Mouse (Mus musculus) frontal cortex, postnatal 14 days (tissue): ENCODE results near the gene Alms1.
"Not testable (repeated sequence)": the region's sequence is repeated elsewhere in the genome, so short reads cannot be mapped to it uniquely, and the experiment has no call there.

ENCODE experiments used
- DNase-seq, 2 experiments: peaks; one replicate each; pipeline ENCODE4 v3.0.0; 2022; ENCODE audit warnings: low spot score in 2 of 2

Alms1 gene

DNA sequence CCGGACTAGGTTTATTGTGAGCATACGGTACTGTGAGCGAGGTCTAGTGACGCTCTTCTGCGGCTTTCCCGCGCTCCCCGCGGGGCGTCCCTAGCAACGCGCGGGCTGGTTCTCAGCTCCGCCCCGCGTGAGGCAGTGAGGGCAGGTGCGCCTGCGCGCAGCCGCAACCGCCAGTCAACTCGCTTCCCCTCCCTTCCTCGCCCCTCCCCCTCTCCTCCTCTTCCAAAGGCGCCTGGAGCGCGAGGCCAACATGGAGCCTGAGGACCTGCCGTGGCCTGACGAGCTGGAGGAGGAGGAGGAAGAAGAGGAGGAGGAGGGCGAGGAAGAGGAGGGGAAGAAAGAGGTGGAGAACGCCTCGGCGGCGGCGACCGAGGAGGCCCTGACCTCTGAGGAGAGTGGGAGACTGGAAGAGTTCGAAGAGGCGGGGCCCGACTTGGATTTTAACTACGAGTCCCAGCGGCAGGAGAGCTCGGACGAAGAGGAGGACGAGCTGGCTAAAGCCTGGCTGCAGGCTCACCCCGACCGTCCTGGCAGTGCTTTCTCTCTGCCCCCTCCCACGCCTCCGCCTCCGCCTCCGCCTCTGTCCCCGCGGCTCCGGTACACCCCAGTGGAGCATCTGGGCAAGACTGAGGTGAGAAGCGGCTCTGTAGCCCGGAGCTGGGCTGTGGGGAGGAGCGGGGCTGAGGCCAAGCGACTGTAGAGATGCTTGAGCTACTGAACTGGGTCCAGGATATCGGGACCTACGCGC is at the start of gene Alms1:
Alms1 (plus strand) TSS at position 136 of the 748 bp plus-strand sequence.
- peak; percentile 79 to 92 for DNase-seq

DNA sequence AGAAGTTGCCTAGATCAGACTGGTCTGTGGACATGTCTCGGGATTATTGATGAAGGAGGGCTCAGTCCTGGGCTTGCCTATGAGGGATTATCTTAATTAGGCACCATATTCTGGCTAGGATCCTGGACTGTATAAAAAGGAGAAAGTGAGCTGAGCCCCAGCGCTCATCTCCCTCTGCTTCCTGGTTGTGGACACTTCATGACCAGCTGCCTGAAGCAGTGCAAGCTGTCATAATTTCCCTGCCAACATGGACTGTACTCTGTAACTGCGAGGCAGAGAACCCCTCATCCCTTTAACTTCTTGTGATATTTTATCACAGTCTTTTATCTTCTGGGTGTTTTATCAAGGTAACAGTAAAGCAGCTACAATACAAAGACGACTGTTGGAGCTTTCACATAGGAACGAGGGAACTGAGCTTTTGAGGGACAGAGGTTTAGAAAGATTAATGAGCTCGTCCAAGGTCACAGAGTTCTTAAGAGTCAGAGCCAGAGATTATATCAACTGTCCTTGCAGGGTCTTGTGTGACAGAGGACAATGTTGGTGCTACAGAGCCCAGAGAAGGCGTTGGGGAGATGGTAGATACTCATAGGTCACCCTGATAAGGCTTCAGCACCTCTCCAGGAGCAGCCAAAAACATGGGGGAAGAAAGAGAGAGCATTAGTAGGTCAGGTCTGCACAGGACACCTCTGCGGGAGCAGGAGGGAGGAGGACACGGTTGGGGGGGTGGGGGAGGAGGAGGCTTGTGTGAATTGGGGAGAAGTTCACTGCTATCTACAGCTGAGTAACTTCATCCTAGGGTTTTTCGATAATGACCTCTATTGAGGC is 43.8 kb upstream of the Alms1 start:
- no peak for DNase-seq

DNA sequence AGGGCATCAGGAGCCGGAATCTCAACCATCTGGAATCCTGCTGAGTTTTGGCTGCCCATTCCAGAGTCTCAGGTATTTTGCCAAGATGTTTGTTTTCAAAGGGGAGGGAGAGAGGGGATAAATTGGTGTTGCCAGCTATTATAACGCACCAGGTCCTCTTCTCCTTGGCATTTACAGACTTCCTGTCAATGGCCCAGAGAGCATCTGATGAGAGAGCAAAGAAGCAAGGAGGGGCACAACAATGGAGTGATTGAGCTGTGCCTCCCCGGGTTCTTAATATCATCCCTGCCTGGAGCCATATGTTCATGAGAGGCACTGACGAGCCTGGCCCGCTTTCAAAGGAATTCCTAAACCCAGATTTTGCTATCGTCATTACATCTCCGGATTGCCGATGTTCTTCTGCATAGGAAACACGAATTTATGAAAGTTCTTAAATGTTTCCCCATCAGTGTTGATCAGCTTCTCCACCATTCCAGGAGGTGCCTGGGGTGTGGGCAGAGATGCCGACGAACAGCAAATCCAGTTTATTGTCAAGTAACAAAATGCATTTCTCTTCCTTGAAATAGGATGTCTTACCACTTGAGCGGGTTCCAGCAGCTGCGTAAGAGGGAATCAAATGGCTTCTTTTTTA is 43.0 kb upstream of the Alms1 start:
- peak; percentile 21 to 23 for DNase-seq

- no peak for DNase-seq
Measured at GRCm38 (mm10) chr6:85547642-85548041, 39.7 kb upstream of the Alms1 start.

GRCm38 (mm10) chr6:85562374-85562773 is 25.0 kb upstream of the Alms1 start:
- DNase-seq = no peak

- DNase-seq = no peak
Measured at GRCm38 (mm10) chr6:85572816-85573215, 14.5 kb upstream of the Alms1 start.

DNA sequence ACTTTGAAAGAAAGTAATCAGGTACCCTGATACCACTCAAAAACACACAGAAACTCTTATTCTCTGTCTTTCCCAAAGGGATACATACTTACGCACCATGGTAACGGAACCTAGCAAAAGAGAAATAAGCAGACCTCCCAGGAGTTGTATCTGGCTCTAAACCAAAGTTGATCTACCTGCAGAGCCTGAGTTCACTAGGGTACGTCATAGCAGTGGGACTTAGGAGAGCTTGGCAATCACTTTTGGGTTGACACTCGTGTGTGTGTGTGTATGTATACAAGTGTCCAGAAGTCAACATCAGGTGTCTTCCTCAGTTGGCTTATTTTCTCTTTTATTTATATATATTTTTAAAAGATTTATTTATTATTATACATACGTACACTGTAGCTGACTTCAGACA is 5.6 kb upstream of the Alms1 start:
- DNase-seq = no peak

DNA sequence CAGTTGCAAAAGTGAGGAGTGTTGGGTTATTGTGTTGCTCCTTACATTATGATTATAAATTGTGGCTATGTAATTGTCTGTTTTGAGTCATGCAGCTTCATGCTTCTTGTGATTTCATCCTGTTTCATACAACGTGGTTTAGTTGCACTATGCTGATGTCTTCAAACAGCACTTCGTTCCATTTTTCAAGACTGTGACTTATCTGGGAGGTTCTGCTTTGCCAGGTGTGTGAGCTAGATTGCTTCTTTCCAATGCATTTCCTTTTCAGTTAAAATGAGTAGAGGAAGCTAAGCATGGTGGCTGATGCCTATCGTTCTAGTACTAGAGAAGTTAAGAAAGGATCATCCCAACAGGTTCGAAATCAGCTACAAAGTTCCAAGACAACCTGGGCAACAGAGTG is 2.7 kb upstream of the Alms1 start:
- no peak for DNase-seq

DNA sequence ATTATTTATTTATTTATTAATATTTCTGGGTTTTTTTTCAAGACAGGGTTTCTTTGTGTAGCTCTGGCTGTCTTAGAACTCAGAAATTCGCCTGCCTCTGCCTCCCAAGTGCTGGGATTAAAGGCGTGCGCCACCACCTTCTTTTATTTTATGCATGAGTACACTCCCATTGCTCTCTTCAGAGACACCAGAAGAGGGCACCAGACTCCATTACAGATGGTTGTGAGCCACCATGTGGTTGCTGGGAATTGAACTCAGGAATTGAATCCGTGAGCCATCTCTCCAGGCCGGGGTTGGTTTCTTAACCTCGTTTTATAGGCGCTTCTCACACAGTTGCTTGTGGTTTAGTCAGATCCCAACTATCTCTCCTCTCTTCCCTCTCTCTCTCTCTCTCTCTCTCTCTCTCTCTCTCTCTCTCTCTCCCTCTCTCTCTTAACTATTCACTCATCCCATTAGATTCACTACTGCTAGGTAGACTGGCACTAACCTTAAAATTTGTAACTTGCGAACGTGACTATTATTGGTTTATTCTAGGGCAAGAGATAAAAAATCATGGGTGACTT is 445 bp upstream of the Alms1 start:
- no peak for DNase-seq

DNA sequence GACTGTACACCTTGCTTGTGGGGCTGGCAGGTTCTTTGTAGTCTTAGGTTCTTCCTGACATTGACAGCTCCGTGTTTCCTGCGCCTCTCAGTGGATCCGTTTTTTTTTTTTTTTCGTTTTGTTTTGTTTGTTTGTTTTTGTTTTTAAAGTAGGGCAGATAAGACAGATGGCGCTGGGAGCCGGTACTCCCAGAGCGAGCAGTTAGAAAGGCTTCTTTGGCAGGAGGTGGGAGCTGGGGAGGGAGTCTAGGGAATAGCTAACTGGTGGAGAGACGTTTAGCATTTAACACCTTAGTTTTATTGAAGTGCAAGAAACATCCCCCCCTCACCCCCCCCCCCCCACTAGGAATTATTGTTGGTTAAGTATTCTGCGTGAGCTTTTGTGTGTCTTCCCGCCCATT is 833 bp downstream of the Alms1 start:
- no peak for DNase-seq

- no peak for DNase-seq
Measured at GRCm38 (mm10) chr6:85588568-85588967, 1.2 kb downstream of the Alms1 start.

DNA sequence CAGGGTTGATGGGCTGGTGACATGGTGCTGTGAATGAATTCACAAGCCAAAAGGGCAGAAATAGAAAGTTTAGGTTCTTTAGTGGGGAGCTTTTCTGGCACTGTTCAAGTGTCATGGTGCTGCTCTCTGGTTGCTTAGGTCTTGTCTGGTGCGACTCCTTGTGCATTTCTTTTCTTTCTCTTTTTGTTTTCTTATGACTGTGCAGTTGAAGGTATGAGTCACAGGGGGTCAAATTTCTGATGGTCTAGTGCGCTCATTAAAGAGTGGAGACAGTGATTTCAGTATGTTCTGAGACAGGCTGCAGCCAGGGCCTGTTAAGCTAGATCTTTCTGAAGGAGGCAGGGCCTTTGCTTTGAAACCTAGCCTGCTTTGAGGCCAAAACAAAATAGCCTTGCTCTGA is 2.8 kb downstream of the Alms1 start:
- no peak for DNase-seq

DNA sequence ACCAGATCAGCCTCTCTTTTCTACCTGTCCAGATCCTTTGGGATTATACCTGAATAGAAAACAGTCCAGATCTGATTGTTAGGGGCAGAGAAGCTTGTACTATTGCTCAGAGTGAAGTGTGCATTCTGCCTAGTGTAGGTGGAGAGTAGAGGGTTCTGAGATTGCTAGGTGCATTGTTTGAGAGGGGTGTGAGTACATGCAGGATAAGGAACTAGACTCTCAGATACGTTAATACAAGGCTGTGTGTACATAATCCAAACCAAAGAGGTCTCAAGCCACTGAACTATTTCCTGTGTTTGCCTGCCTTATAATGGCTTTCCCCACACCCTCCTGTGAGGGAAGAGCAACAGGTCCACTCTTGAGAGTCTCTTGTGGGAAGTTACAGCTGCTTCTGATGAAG is 12.0 kb downstream of the Alms1 start:
- DNase-seq = no peak

DNA sequence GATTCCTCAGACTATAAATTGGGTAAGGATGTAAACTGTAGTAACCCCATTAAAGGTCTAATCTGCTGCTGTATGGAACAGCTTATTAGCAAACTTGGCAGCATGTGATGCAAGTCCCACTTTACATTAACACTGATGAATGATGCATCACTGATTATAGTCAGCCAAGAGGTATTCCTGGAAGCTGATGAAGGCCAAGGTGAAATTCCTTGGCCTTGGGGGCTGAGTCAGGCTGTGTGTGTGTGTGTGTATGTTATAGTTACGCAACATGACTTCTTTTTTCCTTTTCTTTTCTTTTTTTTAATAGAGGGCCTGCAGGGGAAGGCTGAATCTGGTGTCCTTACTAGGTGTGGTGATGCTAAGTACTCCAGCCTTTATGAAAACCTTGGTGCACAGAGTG is 23.2 kb downstream of the Alms1 start:
- DNase-seq = no peak

DNA sequence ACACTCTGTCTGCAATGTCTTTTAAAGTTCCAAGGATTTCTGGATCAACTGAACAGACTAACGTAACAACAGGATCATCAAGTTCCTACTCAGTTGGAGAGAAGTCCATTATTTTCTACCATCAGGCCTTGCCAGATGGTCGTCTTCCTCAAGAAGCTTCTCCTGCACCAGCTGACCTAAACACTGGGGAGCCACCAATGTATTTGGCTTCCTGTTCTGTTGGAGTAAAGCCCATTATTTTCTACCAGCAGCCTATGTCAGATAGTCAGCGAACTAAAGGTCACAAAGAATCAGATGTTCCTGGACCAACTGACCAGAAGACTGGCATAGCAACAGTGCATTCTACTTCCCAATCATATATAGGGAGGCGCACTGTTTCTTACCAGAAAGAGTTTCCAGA is 33.5 kb downstream of the Alms1 start:
- no peak for DNase-seq

DNA sequence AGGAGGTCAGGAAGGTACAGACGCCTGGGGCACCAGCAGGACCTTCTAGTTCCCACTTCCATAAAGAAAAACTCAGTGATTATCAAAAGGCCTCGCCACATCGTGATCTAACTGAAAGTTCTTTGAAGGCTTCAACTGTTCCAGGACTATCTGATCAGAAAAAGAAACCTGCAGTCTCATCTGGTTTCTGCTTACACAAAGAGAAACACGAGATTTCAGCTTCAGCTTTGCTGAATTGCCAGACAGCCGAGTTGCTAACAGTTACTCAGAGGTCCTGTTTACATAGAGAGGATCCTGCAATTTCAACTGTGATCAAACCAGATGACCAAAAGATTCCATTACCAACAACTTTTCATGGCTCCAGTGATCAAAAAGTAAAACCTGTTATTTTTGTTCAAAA is 34.3 kb downstream of the Alms1 start:
- no peak for DNase-seq

GRCm38 (mm10) chr6:85624511-85624910 is 37.2 kb downstream of the Alms1 start:
- no peak for DNase-seq

DNA sequence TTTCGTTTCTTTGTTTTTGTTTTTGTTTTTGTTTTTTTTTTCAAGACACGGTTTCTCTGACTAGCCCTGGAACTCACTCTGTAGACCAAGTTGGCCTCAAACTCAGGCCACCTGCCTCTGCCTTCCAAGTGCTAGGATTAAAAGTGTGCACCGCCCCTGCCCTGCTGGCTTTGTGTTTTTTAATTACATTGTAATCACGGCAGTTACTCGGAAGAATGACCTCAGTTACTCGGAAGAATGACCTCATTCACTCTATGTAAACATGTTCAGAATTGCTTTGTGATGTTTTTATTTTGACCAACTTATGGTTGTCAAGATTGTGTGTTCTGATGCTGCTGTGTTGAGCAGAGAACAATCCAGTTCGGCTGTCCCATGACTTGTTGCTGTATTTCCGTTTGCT is 45.8 kb downstream of the Alms1 start:
- no peak for DNase-seq

- no peak for DNase-seq
Measured at GRCm38 (mm10) chr6:85653244-85653643, 65.9 kb downstream of the Alms1 start.

- not testable (repeated sequence) for DNase-seq
Measured at GRCm38 (mm10) chr6:85701943-85702342, 114.6 kb downstream of the Alms1 start.

DNA sequence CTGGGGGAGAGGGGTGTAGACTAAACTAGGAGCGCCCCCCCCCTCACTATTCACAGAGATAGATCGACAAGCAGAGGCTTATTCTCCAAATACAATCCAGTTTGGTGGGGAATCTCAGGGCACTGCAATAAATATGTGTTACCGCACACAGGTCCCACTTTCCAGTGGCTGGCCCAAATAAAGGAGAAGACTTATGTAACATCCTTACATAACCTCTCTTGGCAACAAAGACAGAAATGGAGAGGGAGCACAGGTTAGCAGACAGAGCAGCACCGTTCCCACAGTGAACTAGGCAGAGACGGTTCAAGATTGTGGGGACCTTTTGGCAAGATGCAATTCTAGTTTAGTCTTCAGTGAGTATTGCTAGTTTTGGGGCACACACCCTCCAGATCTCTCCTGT is 121.9 kb downstream of the Alms1 start:
- DNase-seq = not testable (repeated sequence)

DNA sequence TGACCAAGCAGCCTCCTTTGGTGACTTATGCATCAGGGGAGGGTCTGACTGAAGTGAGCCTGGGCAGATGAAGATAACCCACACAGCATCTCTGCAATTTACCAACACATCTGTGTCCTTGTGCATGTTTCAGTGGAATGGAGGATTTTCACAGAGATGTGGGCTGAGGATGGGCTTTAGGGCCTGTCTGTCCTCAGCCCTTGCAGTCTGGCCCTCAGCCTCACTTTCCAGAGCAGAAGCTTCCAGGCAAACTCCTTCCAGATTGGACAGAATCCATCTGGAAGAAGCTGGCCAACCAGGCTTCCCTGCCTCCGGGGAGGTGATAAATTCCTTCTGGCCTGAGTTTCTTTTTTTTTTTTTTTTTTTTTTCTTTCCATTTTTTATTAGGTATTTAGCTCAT is 122.3 kb downstream of the Alms1 start:
- not testable (repeated sequence) for DNase-seq
